Mouse (Mus musculus) thymus, postnatal 0 days (tissue): ENCODE results near the gene Nif3l1. TPM values are rescaled to one million over a fixed set of nuclear protein-coding genes. Genes with fewer than 3 reads are reported as not detected.

Experiments
- DNase-seq: peaks from one replicate; pipeline ENCODE4 v3.0.0-alpha.2; 2015; ENCODE audit warnings: low spot score
- polyA plus RNA-seq: library from polyadenylated mRNA; unstranded; fragments of >200 nt; fragmentation: Nextera tagmentation; extraction: Ambion mirVana; gene quantifications from 2 replicates; pipeline ENCODE4 v1.2.1, GENCODE M21; 2015

The Nif3l1 gene
- polyA plus RNA-seq: 25.6 and 25.7 TPM in 2 replicates

GRCm38 (mm10) chr1:58445143-58445722, at the start of gene Nif3l1, which contains the start of gene Ppil3:
TSS of gene Nif3l1 (plus strand) at chr1:58445151.
TSS of gene Ppil3 (minus strand) at chr1:58445486.
- peak; percentile 90 for DNase-seq

GRCm38 (mm10) chr1:58395341-58395740, 49.6 kb upstream of the Nif3l1 start:
- DNase-seq: no peak

DNA sequence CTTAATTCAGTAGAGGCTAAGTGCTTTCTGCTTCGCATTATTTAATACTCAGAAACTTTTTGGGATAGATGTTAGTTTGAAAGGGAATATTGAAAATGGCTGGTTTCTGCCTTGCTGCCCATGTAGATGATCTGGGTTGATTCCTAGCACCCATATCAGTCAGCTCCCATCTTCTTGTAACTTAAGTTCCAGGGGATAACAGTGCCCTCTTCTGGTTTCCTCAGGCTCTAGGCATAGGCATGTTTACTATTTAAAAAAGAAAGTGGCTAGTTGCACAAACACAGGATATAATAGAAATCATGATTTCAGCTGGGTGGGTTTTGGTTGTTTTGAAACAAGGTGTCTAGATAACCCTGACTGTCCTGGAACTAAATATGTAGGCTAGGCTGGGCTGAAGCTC, 48.8 kb upstream of the Nif3l1 start:
- DNase-seq: no peak

DNA sequence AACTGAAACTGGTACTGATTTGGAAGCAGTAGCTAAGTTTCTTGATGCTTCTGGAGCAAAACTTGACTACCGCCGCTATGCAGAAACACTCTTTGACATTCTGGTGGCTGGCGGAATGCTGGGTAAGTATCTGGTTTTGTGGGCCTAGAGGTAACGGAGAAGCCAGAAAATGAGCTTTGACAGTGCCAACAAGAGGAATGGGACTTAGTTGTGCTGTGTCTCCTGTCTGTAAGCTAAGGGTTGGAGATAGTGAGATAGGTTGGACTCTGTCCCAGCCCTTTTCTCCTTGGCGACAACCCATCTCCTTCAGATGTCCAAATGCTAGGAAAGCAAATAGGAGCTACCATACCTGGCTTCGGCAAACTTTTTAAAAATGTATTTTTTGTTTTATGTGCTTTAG, 47.2 kb upstream of the Nif3l1 start:
- no peak for DNase-seq

DNA sequence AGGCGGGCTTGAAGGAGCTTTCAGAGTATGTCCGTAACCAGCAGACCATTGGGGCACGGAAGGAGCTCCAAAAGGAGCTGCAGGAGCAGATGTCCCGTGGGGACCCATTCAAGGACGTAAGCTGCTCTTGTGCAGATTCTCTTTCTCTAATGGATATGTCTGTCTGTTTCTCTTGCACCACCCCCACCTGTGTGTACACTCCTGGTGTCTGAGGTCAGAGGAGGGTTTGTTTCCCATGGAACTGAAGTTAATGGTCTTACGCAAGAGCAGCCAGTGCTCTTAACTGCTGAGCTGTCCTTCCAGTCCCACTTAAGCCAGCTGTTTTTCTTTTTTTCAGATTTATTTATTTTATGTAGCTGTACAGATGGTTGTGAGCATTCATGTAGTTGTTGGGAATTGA, 43.6 kb upstream of the Nif3l1 start:
- no peak for DNase-seq

- DNase-seq: no peak
Observed at GRCm38 (mm10) chr1:58403745-58404144, 41.2 kb upstream of the Nif3l1 start.

DNA sequence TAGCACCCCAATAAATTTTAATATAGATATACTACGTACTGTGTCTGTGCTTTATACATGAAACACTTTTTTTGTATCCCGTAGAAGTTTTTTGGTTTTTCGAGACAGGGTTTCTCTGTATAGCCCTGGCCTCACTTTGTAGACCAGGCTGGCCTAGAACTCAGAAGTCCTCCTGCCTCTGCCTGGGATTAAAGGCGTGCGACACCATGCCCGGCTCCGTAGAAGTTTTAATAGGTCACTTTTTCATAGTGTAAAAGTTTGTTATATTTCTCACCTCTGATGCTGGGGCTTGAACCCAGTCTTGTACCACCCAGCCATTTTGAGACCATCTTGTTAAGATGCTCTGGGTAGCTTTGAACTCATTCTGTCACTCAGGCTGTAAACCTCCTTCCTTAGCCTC, 37.6 kb upstream of the Nif3l1 start:
- no peak for DNase-seq

DNA sequence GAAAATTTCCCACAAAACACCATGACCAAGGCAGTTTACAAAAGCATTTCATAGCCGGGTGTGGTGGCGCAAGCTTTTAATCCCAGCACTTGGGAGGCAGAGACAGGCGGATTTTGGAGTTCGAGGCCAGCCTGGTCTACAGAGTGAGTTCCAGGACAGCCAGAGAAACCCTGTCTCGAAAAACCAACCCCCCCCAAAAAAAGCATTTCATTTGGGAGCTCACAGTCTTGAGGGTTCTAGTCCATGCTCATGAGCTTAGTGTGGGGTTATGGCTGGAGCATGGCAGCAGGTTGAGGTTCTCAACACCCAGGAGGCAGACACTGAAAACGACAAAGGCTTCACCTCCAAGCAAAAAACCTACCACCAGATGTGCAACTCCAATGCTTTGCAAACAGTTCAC, 36.8 kb upstream of the Nif3l1 start:
- no peak for DNase-seq

DNA sequence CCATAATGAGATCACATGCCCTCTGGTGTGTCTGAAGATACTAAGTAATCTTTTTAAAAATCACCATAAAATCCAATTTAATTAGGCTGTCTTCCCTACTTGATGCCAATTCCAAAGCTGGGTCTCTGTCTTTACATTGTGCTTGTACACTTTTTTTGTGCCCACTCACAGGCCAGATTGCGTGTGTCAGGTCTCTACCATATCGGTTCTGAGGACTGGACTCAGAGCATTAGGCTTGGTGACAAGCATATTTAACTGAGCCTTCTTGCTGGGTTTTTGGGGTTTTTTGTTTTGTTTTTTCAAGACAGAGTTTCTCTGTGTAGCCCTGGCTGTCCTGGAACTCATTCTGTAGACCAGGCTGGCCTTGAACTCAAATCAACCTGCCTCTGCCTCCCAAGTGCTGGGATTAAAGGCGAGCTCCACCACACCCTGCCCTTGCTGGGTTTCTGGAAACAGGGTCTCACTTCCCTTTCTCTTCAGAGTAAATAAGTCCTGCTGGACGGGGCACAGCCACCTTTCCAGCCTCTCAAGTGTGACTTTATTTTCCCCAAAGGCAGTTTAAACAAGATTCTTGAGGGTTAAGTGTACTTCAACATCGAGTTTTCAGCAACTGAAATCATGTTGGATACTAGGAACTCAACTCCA, 35.3 kb upstream of the Nif3l1 start:
- DNase-seq: no peak

DNA sequence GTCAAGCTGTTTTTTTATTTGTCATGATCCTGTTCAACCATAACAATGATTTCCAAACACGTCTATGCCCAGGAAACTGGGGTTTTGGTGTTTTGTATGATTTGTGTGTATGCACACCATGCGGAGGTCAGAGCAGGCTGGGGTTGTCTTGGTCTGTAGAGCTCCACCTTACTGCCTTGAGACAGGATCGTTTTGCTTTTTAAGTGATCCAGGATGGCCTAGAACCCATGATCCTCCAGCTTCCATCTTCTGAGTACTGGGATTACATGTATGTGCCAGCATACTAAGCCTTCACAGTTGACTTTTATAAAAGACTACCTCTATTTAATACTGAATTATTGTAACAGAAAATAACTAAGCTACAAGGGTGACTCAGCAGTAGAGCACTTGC, 34.8 kb upstream of the Nif3l1 start:
- DNase-seq: no peak

DNA sequence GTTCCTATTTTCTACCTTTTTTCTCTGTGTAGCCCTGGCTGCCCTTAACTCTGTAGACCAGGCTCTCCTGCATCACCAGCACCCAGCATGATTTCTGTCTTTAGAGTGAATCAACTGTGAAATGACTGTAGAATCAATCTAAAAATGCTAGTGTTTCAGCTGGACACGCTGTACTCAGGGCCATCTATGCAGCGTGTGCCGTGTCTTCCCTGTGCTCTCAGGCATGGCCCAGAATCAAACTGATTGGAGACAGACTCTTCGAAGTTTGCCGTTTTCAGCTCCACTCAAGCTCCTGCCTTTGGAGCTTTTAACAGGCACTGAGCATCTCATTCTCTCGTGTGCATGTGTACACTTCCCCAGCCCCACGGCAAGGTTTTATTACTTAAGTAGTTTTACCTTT, 34.2 kb upstream of the Nif3l1 start:
- DNase-seq: no peak

- DNase-seq: peak; percentile 17
Observed at GRCm38 (mm10) chr1:58415442-58415841, 29.5 kb upstream of the Nif3l1 start.

DNA sequence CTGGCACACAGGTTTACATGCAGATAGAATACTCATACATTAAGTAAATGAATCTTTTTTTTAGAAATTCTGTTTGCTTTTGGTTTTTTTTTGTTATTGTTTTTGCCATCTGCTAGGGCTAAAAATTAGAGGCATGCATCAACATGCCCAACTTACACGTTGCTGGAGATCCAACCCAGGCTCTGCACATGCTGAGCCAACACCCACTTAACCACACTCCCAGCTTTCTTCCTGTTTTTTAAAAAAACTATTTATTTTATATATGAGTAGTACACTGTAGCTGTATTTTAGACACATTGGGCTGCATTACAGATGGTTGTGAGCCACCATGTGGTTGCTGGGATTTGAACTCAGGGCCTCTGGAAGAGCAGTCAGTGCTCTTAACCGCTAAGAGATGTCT, 28.9 kb upstream of the Nif3l1 start:
- DNase-seq: no peak

DNA sequence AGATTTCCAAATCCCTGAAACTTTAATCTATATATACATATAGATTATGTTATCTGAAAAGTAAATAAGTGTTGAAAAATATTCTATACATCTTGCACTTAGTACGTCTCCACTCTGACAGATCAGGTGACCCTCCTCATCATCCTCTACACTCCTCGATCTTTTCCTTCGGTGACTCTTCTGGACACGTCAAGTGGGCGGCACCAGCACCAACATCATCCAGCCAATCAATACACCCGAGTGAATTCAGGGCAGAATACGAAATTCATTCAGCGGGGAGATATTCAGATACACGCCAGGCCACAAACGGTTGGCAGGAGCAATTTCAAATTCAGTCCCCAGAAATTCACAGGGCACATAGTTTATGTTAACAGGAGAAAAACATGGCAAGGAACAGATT, 24.9 kb upstream of the Nif3l1 start:
- no peak for DNase-seq

- no peak for DNase-seq
Observed at GRCm38 (mm10) chr1:58420961-58421360, 24.0 kb upstream of the Nif3l1 start.

DNA sequence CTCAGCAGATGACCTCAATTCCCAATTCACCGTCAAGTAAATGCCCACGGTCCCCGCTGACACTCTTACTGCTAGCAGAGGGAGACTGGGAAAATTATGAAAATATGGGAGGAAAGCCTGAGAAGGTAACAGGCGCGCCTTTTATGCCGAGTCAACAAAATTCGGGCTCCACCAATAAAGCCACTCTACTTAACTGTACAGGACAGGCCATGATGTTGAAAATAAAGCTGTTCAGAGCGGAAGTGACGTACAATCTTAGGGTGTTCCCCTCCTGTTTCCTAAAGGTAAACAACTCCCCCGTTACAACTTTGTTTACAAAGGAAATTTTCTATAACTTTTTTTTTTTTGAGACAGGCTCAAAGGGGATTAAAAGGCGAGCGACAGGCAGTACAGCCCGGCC, 22.1 kb upstream of the Nif3l1 start:
- DNase-seq: peak; percentile 79

DNA sequence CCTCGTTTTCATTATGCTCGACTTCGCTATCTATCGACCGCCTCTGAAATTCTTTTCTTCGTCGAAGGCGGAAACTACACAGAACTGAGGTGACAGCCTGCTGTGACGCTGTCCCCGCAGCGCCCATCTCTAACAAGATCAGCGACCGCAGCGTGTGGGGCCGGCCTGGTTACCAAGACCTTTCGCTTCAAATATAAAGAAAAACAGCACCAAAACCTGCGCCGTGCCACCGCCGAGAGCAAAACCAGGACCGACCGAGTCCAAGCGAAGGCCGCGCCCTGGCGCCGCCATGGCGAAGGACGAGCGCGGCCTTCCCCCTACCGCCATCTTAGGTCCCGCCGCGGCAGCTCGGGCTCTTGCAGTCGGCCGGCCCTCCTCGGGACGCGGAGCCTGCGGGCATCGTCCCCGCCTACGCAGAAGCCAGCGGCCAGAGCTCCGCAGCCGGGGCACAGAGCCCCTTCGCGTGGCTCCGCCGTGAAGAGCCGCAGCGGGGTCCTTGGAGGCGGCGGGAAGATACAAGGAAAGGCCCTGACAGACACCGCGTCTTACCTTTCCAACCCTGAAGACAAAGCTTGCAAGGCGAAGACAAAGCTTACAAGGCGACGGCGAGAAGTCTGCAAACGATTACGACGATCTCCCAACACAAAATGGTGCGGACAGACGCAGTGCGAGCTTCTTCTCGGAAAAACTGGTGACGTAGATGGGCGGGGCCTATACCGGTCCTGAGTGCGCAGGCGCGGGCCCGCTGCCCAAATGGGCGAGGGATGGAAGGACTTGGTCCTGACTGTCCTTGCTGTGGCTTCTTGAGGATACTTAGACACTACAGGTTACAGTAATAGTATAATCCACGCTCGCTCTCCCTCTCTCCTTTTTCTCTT, 21.3 kb upstream of the Nif3l1 start, which contains the start of gene Clk1:
Clk1 (minus strand) TSS at position 696 of the 878 bp plus-strand sequence.
- DNase-seq: peak; percentile 94

- DNase-seq: no peak
Observed at GRCm38 (mm10) chr1:58424551-58424950, 20.4 kb upstream of the Nif3l1 start.

GRCm38 (mm10) chr1:58444691-58445090, 260 bp upstream of the Nif3l1 start:
- peak; percentile 48 for DNase-seq

DNA sequence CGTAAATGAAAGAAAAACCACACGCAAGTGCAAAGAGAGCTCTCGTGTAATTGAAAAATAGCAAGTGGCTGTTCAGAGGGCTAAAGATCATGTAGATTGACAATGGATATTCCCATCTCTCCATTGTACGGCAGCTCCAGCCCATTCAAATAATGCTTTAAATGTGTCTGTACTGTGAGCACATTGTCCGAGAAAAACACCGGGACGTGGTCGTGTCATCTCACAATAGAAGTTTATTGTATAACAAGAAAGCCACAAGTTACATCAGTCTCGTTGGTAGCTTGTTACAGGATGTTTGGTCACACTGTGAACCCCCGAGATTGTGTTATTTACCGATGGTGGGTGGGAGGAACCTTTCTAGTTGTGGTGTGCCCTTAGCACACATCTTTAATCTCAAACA, 910 bp downstream of the Nif3l1 start:
- peak; percentile 28 for DNase-seq

DNA sequence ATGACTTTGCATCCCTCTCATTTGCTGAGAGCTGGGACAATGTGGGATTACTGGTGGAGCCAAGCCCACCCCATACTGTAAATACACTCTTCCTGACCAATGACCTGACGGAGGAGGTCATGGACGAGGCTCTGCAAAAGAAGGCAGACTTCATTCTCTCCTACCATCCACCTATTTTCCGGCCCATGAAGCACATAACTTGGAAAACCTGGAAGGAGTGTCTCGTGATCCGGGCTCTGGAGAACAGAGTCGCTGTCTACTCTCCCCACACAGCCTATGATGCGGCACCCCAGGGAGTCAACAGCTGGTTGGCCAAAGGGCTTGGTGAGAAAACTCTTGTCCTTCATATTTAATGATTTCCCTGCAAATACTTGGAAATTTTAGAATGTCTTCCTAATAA, 2.8 kb downstream of the Nif3l1 start:
- DNase-seq: no peak

GRCm38 (mm10) chr1:58448396-58448795, 3.4 kb downstream of the Nif3l1 start:
- DNase-seq: no peak
